Mouse (Mus musculus): ENCODE measurements at regions not wholly inside any gene's neighbourhood (a gene's known extent, or its start where the extent isn't known, plus 50 kb on each side); places are given as distances from the start of the nearest gene placed in this dataset.

DNA sequence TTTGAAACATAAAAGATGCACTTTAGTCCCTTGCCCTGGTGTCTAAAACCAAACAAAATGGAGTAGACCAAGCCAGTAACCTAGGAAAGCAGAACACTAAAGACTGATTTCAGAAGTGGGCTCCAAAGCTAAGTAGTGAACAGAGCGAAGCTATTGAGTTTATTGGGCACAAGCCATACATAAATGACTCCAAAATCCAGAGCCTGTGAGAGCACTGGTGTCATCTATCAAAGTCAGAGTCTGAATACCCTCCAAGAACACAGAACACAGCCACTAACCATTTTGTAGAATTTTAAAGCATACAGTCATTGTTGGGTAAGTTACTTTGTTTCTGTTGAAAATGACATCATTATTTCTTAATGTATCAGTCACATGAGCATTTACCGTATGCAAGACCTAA is 175.0 kb upstream of the Lrig3 start:
- DNase-seq (ENCODE audit: low spot score) = no peak

DNA sequence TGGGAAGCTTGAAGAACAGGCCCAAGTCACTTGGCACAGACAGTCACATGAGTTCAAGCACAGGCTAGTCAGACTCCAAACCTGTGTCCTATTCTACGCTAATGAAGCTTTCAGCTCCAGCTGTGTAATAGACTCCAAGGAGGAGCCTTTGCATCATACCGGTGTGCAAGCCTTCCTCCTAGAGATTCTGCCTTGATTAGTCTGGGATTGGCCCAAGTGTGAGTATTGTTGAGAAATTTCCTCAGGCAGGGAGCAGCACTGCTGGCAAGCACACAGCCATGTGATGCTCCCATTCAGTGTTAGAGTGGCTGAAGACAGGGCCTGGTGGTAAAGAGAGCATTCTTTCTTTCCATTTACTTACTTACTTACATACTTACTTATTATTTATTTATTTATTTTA is 171.5 kb upstream of the Lrig3 start:
- DNase-seq (ENCODE audit: low spot score) = no peak

DNA sequence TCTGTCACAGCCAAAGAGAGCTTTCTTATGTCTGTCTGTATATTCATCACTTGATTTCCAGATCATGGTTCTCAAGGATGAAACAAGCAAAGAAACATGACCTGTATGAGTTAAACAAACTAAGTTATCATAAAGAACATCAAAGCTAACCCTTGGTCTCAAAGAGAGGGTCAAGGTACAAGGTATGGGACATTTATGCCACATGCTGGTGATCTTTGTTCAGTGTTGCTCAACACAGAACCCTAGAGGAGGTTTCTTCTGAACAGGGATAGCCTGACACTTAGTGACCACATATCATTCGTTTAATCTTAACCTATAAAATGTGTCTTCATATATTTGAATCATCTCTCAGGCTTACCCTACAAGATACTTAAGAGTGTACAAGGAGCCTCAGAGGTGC is 170.6 kb upstream of the Lrig3 start:
- DNase-seq (ENCODE audit: low spot score) = no peak

DNA sequence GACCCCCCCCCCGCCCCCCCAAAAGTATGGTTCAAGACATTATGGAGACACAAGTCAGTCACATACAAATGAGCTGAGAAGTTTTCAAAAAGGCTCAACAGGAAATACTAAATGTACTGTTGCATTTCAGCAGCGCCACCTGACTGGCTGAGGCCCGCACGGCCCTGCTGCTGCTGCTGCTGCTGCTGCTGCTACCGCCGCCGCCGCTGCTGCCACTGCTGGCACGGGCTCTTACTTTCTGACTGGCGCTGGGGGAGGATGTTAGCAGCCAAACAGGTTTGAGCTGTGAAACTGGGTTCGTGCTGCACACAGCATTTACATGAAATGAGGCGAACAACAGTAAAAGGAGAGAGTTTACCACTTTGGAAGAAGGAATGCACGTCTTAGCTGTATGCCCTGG is 167.3 kb upstream of the Lrig3 start:
- no peak for DNase-seq (ENCODE audit: low spot score)

DNA sequence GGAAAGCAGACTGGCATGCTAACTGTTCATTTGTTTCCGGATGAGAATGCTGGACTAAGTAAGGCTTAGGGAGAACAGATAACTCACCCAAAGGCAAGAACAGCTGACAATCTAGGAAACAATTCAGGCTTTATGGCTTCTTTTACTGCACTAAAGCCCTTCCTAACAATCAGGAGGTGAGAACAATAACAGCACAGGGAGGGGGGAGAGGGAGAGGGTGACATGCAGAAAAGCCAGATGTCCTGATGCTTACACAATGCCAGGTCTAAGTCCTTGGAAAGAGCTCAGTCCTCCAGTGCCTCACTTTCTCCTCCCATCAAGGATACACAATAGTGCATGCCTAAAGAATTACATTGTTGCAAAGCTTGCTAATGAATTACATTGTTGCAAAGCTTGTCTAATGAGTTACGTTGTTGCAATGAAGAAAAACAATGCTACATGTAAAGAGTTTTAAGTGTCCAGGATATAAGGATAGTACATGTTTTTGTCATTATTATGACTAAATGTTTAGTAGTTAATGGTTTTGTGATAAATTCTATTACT is 165.3 kb upstream of the Lrig3 start:
- DNase-seq (ENCODE audit: low spot score) = no peak

DNA sequence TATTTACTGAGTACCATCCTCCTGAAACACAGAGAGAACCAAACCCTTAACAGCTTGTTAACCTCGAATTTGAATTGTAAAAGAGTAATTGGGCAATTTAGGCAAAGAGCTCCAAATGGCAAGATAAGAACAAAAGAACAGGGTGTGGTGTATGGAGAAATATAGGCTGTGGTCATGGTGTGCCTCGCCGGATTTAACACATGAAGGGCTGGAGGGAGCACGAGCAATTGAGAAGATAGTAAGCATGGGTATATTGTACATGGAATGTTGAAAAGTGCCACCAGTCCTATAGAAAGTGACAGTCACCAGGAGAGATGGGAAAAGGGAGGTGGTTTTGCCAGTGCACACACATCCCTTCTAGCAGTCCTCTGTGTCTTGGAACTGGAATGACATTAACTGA is 164.5 kb upstream of the Lrig3 start:
- no peak for DNase-seq (ENCODE audit: low spot score)

DNA sequence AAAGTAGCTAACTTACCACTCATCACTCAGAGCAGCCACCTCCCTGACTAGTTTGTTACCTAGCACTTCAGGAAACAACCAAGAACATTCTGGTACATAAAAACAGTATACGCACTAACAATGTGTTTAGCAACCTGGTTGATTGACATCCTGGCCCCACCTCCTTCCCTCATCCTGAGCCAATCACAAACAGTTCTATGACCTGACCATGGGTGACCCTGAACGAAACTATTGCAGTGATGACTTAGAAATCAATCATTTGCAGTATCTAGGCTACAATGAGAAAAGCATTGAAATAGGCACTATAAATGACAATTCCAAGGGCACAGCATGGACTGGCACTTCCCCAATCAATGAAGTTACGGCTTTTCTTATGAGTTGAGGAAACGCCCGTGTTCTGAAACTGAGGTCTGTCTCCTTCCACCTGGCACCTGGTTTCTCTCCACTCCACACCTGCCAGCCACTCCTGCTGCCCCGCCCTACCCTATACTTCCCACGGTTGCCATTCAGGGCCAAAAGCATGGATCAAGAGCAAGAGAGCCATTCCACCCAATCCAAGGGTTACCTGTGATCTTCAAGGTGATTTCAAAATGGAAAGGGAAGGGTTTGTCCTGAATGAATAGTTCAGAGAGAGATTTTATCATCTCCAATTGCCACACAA is 162.9 kb upstream of the Lrig3 start:
- DNase-seq (ENCODE audit: low spot score) = no peak

DNA sequence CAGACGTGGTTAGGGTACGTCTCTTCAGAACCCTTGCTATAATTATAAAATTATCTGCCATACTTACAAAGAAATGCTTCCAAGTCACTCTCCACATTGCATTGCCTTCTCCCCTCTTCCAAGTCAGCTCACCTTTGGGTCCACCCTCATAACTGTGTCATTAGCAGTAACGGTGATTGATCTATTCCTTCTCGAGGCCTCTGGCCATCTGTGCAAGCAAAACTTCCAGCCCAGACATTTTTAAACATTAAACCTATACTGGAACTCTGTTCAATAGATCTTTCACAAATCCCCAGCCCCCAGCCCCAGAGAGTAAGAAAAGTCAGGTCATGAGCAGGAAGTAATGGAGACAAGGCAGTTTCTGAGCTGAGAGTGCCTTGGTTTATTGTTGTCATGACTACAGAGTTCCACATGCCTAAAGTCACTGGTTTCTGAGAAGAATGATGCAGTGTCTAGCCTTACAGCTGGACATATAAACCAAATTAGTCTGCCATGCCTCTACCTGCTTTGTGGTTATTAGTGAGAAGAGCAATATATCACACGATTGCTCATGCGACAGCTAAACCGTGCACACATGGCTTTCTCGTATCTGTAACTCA is 156.1 kb upstream of the Lrig3 start:
- DNase-seq (ENCODE audit: low spot score) = no peak

DNA sequence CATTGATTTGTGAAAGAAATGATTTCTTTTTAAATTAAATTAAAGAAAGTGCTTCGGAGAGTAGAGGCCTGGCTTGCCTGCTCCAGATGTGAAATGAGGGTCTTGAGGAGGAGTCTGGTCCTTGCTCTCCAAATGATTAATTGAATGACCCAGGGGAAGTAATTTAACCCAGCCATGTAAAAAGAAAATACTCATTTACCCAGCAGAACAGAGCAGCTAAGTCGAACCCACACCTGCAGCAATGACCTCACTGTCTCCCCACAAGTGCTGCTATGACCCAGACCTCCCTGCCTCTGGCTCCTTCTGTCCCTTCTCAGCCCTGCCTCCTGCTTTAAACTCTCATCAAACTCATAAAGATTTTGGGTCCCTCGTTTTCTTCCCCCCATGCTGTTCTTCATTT is 155.4 kb upstream of the Lrig3 start:
- DNase-seq (ENCODE audit: low spot score) = no peak

DNA sequence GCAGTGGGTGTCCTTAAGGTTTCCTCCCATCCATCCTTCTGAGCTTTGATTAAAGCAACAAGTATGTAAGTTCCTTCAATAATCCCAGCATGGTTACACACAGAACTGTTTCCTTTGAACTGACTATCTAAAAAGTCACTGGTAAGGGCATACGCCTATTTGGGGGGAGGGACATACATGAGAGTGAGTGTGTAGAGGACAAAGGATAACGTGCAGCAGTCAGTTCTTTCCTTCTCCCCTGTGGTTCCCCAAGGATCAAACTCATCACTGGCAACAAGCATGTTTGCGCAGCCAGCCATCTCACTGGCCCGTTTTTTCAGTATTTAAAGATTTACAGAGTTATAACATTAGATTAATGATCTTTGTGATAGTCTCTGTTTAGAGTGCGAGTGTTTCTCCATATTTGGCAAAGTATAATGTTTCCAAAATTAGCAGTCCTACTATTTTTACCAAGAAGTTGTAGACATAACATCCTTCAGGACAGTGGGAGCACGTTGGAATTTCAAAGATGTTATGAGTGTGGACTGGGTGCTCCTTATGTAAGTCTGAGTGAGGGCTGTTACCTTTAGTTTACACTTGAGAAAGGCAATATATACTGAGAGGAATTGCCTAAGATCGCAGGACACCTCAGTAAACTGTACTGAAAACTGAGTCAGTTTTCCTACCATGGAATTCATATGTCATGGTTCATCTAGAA is 151.6 kb upstream of the Lrig3 start:
- DNase-seq (ENCODE audit: low spot score) = no peak

DNA sequence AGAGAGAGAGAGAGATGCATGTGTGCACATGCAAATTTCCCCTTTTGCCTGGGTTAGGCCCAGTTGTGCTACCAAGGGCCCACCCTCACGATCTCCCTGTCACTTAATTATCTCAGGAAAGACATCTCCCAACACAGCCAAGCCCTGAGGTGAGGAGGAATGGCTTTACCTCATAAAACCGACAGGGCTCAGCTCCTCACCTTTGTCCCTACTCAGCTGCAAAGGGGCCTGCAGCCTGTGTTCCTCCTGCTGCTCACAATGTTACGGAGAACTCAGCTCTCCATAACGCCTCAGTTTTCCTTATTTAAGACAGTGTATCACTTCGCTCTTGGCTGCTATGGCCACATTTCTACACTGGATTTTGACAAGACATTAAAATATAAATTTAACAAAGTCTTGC is 133.8 kb upstream of the Lrig3 start:
- no peak for DNase-seq (ENCODE audit: low spot score)

DNA sequence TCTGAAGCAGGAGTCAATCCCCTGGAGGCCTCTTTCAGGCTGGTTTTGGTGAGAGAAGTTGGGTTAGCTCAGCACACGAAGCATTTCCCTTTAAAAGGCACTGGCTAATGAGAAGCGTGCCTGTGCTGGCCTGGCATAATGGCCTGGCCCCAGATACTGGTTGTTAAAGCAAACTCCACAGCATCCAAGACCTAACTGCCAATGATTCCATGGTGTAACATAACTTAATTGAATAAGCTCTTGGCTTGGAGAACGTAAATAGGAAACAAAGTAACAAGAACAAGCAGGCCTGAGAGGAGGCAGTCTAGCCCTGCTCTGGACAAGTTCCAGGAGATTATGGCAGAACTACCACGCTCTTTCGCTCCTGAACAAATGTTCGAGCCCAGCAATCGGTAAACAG is 133.2 kb upstream of the Lrig3 start:
- DNase-seq (ENCODE audit: low spot score) = no peak

DNA sequence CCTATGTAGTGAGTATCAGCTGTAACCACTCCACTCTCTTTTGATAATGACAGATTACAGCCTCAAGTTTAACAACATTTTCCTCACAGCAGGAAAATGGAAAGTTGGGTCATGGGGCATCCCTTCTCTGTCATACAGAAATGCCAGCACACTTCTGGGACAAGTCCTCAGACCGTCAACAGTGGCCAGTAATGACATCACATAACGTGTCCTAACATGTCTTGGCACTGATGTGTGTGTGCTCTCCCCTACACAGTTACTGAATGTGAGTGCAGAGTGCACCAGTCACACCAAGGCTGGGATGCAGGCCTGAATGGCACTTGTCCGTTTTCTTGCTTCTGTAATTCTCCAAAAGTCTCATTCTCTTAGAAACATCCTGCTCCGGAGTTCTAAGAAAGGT is 132.0 kb upstream of the Lrig3 start:
- no peak for DNase-seq (ENCODE audit: low spot score)

DNA sequence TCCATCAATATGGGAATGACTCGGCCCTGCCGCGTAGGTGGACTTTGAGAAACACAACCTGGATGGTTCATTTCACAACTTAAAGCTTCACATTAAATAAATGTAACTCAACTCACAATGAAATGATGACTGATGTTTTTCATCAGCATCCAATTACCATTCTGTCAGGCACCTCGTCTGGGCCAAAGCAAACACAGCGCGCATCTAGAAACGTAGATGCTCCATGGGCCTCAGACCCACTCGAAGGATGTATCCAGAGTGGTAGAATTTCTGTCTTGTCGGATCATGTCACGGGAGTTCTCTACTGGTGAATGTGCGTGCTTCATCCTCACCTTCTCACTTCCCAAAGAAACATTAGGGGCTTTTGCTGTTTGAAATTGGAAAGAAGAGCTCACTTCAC is 127.0 kb upstream of the Lrig3 start:
- no peak for DNase-seq (ENCODE audit: low spot score)

DNA sequence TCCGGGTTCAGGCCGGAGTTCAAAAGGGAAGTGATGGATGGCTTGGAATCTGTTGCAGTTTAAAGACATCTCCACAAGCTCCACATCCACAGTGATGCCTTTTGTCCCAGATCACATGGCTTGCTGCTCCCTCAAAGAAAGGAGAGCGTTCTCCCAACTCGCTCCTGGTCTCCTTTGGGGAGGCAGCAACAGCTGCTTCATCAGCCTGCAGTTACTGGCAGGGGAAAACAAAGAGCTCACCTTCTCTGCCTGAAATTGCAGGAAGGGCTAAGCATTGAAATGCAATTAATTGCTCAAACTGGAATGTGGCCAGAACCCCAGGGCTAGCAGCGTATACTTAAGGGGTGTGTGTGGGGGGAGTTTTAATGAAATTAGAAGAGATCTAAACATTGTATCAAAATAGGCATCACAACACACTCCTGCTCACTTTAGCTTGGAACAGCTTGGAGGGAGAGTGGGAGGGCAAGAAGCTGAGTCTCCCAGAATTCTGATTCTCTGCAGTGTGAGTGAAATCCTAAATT is 126.3 kb upstream of the Lrig3 start:
- no peak for DNase-seq (ENCODE audit: low spot score)

DNA sequence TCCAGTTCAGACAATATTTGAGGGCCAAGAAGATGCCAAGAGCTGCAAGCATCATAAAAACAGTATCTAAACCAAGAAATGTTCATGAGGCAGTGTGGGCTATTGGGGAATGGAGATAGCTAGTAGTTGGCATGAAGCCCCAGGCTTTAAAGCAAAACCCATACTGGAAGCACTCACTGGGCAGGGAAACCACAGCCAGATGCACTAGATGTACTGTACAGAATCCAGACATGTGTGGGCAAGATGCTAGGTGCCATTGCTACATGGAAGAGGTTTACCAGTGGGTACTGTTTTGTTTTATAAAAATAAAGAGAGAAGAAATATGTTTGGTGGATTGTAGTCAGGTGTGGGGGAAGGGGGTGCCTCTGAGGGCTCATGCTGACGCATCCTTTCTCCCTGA is 125.6 kb upstream of the Lrig3 start:
- DNase-seq (ENCODE audit: low spot score) = no peak

DNA sequence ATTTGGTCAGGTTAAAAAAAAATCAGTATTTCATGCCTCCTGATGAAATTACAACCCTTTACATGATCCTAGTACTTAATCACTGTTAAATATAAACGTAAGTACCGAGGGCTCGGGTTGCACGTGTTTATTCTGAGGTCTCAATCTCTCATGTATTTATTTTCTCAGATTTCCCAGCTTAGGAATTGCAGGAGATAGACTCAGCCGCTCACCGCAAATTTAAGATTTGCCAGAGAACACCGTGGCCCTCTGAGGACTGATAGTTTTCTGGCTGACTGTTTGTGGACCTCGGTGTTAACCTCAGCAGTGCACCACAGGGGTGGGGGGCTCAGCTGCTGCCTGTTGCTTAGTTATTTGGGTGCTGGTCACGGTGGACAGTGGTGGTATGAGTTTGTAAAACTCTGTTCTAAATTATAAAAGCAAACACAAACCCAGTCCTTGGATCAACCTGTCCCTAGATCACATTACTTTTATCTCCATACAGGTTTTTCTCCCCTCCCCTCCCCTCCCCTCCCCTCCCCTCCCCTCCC is 121.6 kb upstream of the Lrig3 start:
- DNase-seq (ENCODE audit: low spot score) = no peak

DNA sequence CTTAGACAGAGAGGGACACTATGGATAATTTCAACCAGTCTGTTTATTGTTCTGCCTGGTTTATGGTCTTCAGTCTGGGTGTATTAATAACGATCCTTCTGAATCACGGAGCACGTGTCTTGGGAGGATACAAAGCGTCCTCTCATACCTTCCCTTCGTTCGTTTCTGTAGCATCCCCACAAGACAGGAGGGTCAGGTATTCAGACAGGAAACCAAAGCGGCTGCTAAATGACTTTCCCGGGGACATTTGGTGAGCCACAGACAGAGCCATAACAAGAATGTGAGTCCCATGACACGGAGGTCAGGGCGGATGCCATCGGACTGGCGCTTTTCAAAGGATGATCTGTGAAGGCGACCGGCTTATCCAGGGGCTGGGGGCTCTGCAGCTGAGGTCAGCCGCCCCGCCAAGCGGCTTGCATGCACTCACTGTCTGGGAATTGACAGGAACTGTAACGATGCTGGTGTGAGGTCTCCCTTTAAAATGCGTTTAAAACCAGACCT is 120.9 kb upstream of the Lrig3 start:
- DNase-seq (ENCODE audit: low spot score) = no peak

DNA sequence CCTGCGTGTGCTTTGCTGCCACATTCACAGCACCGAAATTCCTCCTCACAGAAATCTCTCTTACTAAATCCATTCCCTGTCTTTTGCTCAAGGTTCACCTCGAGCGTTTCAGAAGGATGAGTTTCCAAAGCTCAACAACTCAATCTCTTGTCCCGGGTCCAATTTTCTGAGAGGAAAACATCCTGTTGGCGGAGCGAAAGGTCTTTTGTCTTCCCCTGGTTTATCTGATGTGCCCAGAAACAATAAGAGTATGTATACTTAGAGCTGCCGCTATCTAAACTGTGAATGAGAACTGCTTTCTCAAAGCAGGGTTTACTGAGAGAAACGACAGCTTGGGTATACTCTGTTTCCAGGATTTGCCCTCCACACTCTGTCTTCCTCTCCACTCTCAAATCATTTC is 115.6 kb upstream of the Lrig3 start:
- peak; percentile 55 for DNase-seq (ENCODE audit: low spot score)

DNA sequence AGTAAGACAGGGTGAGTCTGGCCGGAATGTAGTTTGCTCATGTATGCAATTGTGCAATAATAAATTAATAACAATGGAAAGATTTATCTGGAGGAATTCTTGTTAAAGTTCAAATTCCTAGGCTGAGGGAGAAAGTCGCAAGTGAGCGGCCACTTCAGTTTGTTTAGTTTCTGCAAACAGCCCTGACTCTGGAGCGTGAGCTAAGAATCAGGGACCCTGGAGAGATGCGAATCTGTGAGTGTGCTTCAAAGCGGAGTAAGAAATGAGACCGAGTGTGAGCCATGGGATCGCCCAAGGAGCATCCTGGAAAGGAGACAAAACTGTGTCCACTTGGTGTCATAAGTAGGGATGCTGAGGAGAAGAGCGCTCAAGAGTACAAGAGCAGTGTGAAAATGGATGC is 104.2 kb upstream of the Lrig3 start:
- no peak for DNase-seq (ENCODE audit: low spot score)

DNA sequence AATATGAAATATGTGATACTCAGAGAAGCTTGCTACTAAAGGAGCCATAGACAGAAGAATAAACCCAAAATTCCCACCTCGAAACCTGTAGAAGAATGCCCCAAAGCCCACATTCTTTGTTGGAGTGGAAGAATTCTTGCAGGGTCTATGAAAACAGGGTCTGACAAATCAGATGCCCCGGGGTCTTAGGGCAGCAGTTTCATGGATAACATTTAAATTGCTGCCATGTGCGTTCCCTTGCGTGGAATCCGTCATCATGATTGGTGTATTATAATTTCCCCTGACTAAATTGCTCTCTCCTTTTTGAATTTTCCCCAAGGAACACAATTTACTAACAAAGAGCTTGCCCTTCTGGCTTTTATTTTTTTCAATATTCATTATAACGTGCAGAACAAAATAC is 99.6 kb upstream of the Lrig3 start:
- DNase-seq (ENCODE audit: low spot score) = no peak

DNA sequence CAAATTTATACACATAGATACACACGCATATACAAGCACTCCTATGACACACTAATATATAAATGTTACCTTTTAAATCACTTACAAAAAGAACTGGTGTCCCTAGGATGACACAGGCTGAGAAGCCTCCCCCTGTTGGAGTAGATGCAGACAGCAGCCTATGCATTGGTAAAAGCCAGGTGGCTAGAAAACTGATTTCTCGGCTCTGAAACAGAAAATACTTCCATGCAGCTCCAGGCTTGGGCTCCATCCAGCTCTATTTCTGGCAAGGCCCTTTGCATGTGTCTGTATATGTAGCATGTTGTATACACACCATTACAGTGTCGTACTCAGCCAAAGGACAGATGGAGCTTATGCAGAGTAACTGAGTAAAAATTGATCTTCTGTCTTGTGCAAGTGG is 81.4 kb upstream of the Lrig3 start:
- no peak for DNase-seq (ENCODE audit: low spot score)

DNA sequence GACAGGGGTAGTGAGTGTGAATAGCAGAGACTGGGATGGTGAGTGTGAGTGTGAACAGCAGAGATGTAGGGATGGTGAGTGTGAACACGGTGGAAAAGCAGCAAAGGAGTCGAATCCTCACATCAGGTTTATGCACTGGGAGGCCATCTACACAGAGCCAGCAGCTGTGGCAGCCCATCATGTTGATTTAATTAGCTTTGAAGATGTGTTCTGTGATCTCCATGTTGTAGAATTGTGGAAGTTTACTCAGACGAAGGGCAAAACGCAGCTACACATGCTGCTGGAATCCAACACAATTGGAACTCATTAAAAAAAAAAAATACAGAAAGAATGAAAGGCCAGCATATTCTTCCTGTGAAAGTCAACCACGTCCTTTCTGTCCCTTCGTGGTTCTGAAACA is 80.2 kb upstream of the Lrig3 start:
- no peak for DNase-seq (ENCODE audit: low spot score)
